Mouse (Mus musculus): ENCODE data around the gene Cd40. TPM values are rescaled to one million over a fixed set of nuclear protein-coding genes. Genes with fewer than 3 reads are reported as not detected.

The Cd40 gene
- polyA plus RNA-seq, 1 experiment from 2014 or later: 6.5 TPM

DNA sequence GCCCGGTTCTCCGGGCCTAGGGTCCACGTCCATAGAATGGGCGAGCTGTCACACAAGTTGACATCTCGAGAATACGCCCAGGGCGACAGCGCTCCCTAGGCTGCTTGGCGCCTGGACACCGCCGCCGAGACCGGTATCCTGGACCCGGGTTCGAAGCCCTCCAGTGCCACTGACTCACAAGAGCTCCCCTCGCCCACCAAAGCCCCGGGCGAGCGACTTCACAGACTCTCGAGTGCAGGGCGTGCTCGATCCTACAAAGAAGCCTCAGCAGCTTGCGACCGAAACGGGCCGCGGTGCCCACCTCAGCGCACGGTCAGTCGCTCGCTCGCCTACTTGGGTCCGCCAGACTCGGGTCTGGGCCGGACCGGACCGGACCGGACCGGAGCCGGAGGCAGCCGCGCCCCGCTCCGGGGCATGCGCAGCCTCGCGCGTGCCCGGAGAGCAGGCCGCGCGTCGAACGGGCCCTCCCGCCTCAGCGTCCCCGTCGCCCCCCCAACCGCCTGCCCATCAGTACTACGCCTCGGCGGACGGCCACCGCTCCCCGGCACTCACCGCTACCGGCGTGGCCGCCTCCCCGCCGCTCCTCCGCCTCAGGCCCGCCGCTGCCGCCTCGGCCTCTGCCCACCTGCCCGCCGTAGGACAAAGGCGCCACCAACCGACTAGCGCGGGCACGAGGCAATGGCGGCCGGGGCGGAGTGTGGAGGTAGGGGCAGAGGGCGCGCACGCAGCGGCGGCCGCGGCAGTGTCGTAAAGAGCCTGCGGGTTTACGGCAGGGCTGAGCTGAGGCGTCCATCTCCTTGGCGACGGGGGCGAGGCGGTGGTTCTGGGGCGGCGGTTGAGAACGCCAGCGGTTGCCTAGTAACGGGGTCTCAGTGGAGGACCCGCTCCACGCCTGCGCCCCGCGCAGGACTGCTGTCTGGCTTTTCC is 21.0 kb upstream of the Cd40 start, which contains the start of gene Ncoa5:
TSS of gene Ncoa5 (minus strand) at position 737 of the 927 bp plus-strand sequence.
- peaks cover 22% of the 10 kb centered on the region for H3K4me1 ChIP-seq
- ATAC-seq (ENCODE audit: insufficient number of reproducible peaks, insufficient read depth, low FRiP score, low TSS enrichment): peak; percentile 98
- peak within 1 kb of the TSS; percentile 85 for H3K27ac ChIP-seq
- no peaks in the 10 kb centered on the region for H3K9me3 ChIP-seq
- H3K4me2 ChIP-seq (replicated peaks): peak within 1 kb of the TSS; percentile 79
- under 1% methylated on average over 110 of the region's 111 CpGs for WGBS
- H3K36me3 ChIP-seq: no peaks in the 10 kb centered on the region
- peak within 1 kb of the TSS; percentile 95 for H3K4me3 ChIP-seq
- peak within 1 kb of the TSS; percentile 92 for H3K9ac ChIP-seq
- no peaks in the 10 kb centered on the region for H3K27me3 ChIP-seq

DNA sequence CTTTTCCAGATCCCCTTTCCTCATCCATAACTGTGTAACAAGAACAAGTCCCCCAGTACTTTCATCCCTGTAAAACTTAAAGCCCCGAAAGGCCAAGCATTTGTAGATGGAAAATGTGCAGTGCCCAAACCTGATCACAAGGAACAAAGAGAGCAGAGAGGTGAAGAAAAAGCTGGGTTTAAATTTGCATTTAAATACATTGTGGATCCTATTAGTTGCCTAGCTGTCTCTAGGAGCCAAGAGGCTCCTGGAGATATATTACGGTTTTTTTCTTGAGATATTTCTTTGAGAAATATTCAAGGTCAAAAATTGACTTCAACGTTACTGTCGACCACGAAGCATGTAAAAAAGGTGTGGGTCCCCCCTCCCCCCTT is 20.4 kb upstream of the Cd40 start:
- ATAC-seq (ENCODE audit: insufficient number of reproducible peaks, insufficient read depth, low FRiP score, low TSS enrichment): no peak
- 44% methylated on average over 5 of the region's 5 CpGs for WGBS
- Histone ChIP-seq H3K27me3 (no peaks in the 10 kb centered on the region), H3K4me2 (replicated peaks) (peak overlapping the region; percentile 31), H3K4me3 (peak overlapping the region; percentile 95), H3K4me1 (peaks cover 22% of the 10 kb centered on the region), H3K9me3 (no peaks in the 10 kb centered on the region), H3K36me3 (no peaks in the 10 kb centered on the region), H3K27ac (peak overlapping the region; percentile 85), H3K9ac (no peak overlapping the region)

DNA sequence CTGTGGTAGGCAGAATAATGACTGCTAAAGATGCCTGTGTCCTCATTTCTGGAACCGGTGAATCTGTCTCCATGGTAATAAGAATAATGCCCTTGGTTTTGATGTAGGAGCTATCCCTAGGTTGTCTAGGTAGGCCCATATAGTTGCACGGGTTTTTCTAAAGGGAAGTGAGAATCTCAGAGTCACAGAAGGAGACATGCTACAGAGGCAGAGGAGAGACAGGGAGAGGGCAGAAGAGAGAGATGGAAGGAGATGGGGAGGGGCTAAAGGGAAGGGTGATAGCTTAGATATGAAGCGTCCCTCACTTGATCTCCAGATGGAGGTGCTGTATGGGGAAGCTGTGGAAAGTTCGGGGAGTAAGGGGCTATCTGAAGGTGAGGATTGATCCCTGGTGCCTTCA is 18.0 kb upstream of the Cd40 start:
- 74% methylated on average over 4 of the region's 4 CpGs for WGBS

DNA sequence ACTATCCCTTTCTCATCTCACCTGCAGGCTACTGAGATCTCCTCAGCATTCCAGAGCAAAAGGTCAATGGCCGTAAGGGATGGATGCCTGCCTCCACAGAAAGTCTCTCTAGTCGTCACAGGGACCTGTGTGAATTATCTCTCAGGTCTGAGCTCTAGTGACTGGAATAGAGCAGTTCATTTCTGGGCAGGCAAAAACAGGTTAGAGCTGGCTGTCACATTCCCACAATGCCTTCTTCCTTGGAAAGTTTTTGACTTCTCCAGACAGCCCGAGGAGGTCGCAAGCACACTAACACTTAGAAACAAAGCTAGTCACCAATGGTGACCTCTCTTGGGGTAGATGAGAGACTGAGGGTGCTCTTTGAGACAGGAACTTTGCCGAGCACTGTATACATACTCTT is 13.3 kb upstream of the Cd40 start:
- no peak overlapping the region for H3K9ac ChIP-seq
- no peaks in the 10 kb centered on the region for H3K9me3 ChIP-seq

More for the DNA sequence above, 18.0 kb upstream of the Cd40 start:
- Histone ChIP-seq H3K9me3 (no peaks in the 10 kb centered on the region), H3K4me3 (no peak overlapping the region), H3K27ac (no peak overlapping the region), H3K36me3 (no peaks in the 10 kb centered on the region), H3K4me2 (replicated peaks) (no peak overlapping the region), H3K27me3 (no peaks in the 10 kb centered on the region), H3K4me1 (peaks cover 15% of the 10 kb centered on the region), H3K9ac (no peak overlapping the region)
- ATAC-seq (ENCODE audit: insufficient number of reproducible peaks, insufficient read depth, low FRiP score, low TSS enrichment): no peak

DNA sequence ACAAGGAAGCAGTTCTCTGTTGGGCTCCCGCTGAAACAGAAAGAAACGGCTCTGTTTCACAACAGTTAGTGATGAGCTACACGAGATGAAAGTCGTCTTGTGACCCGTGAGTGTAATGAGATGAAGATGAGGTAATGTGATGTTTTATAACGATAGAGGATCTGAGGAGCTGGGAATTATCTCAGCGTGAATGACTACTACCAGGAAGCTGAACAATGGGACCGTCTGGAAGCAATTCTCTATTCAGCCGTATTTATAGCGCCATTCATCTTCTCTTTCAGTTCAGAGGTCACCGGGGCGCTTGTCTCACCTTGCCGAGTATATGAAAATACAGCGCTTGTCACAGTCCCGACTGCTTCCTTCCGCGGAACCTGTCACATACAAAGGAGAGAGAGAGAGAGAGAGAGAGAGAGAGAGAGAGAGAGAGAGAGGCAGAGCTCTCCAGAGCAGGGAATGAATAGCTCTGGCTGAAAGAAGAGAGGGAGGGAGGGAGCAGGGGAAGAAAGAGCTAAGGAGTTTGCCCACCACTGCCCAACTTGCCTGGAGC is 12.3 kb upstream of the Cd40 start:
- no peak overlapping the region for H3K27ac ChIP-seq
- no peaks in the 10 kb centered on the region for H3K4me1 ChIP-seq
- H3K9ac ChIP-seq: 0 out of 2 replicates have a peak overlapping the region, but pooled peaks have one; percentile 1
- H3K36me3 ChIP-seq: no peaks in the 10 kb centered on the region
- 0 out of 2 replicates have a peak, but pooled peaks have one; percentile 29 for ATAC-seq (ENCODE audit: insufficient number of reproducible peaks, insufficient read depth, low FRiP score, low TSS enrichment)
- H3K9me3 ChIP-seq: no peaks in the 10 kb centered on the region
- H3K4me3 ChIP-seq: no peak overlapping the region
- no peaks in the 10 kb centered on the region for H3K27me3 ChIP-seq
- H3K4me2 ChIP-seq (replicated peaks): peak overlapping the region; percentile 35
- 11% methylated on average over 17 of the region's 17 CpGs for WGBS

More for the DNA sequence above, 13.3 kb upstream of the Cd40 start:
- no peak overlapping the region for H3K27ac ChIP-seq
- ATAC-seq (ENCODE audit: insufficient number of reproducible peaks, insufficient read depth, low FRiP score, low TSS enrichment): no peak
- H3K27me3 ChIP-seq: no peaks in the 10 kb centered on the region
- H3K4me2 ChIP-seq (replicated peaks): no peak overlapping the region
- H3K36me3 ChIP-seq: no peaks in the 10 kb centered on the region
- H3K4me3 ChIP-seq: no peak overlapping the region
- H3K4me1 ChIP-seq: no peaks in the 10 kb centered on the region
- WGBS: 72% methylated on average over 5 of the region's 5 CpGs

DNA sequence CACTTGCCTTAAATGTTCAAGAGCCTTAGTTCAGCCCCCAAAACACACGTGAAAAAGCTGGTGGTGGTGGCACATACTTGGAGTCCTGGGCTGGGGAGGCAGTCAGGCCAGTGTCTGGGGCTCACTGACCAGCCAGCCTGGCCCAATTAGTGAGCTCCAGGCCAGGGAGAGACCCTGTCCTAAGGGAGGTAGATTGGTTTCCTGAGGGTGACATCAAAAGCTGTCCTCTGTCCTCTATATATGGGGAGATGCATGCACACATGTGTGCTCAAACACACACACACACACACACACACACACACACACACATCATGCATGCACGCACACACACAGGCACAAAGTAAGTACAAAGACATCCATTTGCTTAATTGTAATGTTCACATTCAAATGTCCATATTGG is 11.7 kb upstream of the Cd40 start:
- H3K4me3 ChIP-seq: no peak overlapping the region
- no peaks in the 10 kb centered on the region for H3K4me1 ChIP-seq
- H3K9ac ChIP-seq: 0 out of 2 replicates have a peak overlapping the region, but pooled peaks have one; percentile 1
- no peak overlapping the region for H3K27ac ChIP-seq
- H3K36me3 ChIP-seq: no peaks in the 10 kb centered on the region
- no peak overlapping the region for H3K4me2 ChIP-seq (replicated peaks)
- no peaks in the 10 kb centered on the region for H3K9me3 ChIP-seq
- 56% methylated on average over 2 of the region's 2 CpGs for WGBS
- no peak for ATAC-seq (ENCODE audit: insufficient number of reproducible peaks, insufficient read depth, low FRiP score, low TSS enrichment)
- no peaks in the 10 kb centered on the region for H3K27me3 ChIP-seq

DNA sequence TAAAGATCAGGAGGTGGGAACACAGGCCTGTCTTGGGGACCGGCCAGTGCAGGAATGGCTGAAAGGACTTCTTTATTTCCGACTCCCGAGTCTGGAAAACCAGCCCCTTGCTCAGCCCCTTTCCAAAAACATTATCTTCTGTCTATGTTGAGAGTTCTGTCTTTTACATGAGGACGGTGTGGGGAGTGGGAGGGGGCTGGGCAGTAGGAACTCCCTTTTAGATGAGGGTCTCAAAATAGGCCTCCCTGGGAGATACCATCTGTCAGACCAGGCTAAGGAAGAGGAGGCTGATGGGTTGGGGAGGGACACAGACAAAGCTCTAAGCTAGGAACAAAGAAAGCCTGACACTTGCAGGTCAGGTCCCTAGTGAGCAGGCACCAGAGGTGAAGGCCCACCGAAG is 6.4 kb upstream of the Cd40 start:
- ATAC-seq (ENCODE audit: insufficient number of reproducible peaks, insufficient read depth, low FRiP score, low TSS enrichment): no peak
- no peak overlapping the region for H3K4me3 ChIP-seq
- no peak overlapping the region for H3K4me2 ChIP-seq (replicated peaks)
- no peaks in the 10 kb centered on the region for H3K27me3 ChIP-seq
- H3K9ac ChIP-seq: no peak overlapping the region
- no peak overlapping the region for H3K27ac ChIP-seq
- no peaks in the 10 kb centered on the region for H3K4me1 ChIP-seq
- H3K36me3 ChIP-seq: no peaks in the 10 kb centered on the region
- no peaks in the 10 kb centered on the region for H3K9me3 ChIP-seq
- WGBS: 66% methylated on average over 5 of the region's 5 CpGs

DNA sequence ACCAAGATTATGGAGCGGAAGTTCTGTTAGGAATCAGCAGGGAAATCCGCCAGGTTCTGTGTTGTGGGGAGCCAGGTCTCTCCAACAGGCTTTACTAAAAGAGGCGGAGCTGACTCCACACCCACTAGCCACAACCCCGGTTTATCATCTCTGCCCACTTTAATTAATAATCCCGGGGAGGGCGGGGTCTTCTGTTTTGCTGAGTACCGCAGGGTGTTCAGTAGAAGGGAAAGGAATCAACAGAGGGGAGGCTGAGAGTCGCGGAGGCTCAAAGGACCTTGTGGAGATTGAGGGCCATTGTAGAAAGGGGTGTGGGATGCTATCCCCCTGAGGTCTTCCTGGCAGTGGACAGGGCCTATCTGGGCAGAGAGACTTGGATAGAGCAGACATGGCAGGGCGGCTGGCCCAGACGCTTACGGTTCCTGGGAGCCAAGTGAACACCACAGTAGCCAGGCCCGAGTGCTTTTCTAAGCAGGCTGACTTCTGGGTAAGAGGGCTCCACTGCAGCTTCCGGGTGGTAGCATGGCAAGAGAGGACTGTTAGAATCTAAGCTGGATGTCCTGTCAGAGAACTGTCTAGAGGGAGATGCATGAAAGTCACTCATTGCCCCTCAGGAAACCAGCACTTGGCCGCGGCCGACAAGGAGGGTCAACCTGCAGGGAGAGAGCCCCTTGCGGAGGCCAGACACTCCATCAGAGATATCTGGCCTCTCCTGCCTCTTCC is 4.4 kb upstream of the Cd40 start:
- Histone ChIP-seq H3K36me3 (no peaks in the 10 kb centered on the region), H3K27ac (no peak overlapping the region), H3K4me1 (peaks cover 12% of the 10 kb centered on the region; the same call in 1 of the 2 replicates), H3K4me2 (replicated peaks) (no peak overlapping the region), H3K27me3 (0 out of 2 replicates have a peak, but pooled peaks cover 4% of the 10 kb centered on the region), H3K9me3 (no peaks in the 10 kb centered on the region), H3K9ac (no peak overlapping the region), H3K4me3 (no peak overlapping the region)
- WGBS: 79% methylated on average over 18 of the region's 18 CpGs
- no peak for ATAC-seq (ENCODE audit: insufficient number of reproducible peaks, insufficient read depth, low FRiP score, low TSS enrichment)

DNA sequence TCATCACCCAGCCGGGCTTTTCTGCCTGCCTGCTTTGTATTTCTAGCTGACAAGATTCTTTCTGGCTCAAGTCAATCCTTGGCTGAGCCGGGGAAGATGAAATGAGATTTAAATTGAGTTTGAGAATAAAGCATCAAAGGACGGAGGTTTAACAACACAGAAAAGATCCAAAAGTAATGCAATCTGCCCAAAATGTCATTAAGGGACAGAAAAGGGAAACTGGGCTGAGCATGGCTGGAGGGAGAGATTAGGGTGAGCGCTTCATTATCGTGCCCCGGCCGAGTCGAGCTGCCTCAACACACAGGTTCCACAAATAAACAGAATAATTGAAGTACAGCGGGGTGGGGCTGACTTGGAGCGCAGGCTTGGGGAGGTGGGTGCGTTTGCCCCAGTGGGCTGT is 3.9 kb upstream of the Cd40 start:
- Histone ChIP-seq H3K36me3 (no peaks in the 10 kb centered on the region), H3K4me3 (no peak overlapping the region), H3K4me2 (replicated peaks) (no peak overlapping the region), H3K27ac (no peak overlapping the region), H3K4me1 (peaks cover 12% of the 10 kb centered on the region; the same call in 1 of the 2 replicates), H3K9me3 (no peaks in the 10 kb centered on the region), H3K9ac (no peak overlapping the region), H3K27me3 (0 out of 2 replicates have a peak, but pooled peaks cover 7% of the 10 kb centered on the region)
- ATAC-seq (ENCODE audit: insufficient number of reproducible peaks, insufficient read depth, low FRiP score, low TSS enrichment): no peak
- WGBS: 36% methylated on average over 11 of the region's 11 CpGs

DNA sequence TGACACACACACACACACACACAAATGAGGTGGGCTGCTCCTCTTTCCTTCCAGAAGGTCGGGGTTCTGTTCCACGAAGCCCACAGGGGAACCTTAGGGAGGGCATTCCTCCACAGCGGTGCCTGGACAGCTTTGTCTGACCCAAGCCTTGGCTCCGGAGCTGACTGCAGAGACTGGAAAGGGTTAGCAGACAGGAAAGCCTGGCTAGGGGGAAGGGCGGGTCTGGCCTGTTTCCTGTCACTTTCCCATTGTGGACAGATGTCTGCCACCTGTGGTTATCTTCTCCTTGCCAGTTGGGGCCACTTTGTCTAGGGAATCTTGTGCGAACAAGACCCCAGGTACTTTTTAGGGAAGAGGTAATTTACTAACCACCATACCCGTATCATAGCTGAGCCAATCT is 478 bp downstream of the Cd40 start:
- Histone ChIP-seq H3K9me3 (no peaks in the 10 kb centered on the region), H3K27me3 (0 out of 2 replicates have a peak, but pooled peaks cover 14% of the 10 kb centered on the region), H3K4me1 (peaks cover 12% of the 10 kb centered on the region; the same call in 1 of the 2 replicates), H3K4me3 (peak overlapping the region; percentile 21), H3K36me3 (no peaks in the 10 kb centered on the region), H3K9ac (no peak overlapping the region), H3K27ac (no peak overlapping the region), H3K4me2 (replicated peaks) (peak overlapping the region; percentile 45)
- ATAC-seq (ENCODE audit: insufficient number of reproducible peaks, insufficient read depth, low FRiP score, low TSS enrichment): no peak
- WGBS: 4% methylated on average over 7 of the region's 7 CpGs

DNA sequence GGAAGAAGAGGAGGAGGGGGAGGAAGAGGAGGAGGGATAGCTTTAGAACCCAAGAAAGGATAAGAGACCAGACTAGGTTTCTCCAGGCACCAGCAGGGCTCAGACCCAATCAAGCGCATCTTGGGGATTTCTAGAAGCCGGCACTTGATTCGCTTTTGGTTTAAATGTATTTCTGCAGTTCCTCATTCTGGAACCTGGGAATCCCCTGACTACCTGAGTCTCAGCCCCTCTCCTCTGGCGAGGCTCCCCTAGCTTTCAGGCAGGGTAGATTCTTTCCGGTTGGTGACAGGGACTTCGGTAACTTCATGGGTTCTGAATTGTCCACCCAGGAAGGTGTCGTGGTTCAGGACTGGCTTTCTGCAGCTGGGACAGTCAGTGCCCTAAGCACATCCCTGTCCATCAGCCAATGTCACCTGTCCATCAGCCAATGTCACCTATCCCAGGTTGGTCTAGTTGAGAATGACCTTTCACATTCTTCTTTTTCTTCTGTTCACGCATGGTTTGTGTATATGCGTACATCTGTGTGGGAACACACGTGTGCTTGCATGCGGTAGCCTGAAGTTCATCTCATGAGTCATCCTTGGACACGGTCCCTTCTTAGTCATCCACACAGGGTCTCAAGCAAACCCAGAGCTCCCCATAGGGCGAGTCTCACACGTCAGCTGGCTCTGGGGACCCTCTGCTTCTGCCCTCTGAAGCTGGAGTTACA is 1.1 kb downstream of the Cd40 start:
- no peak overlapping the region for H3K9ac ChIP-seq
- H3K4me3 ChIP-seq: no peak overlapping the region
- peaks cover 12% of the 10 kb centered on the region; the same call in 1 of the 2 replicates for H3K4me1 ChIP-seq
- 0 out of 2 replicates have a peak, but pooled peaks cover 14% of the 10 kb centered on the region for H3K27me3 ChIP-seq
- no peak for ATAC-seq (ENCODE audit: insufficient number of reproducible peaks, insufficient read depth, low FRiP score, low TSS enrichment)
- no peaks in the 10 kb centered on the region for H3K36me3 ChIP-seq
- H3K4me2 ChIP-seq (replicated peaks): peak overlapping the region; percentile 45
- WGBS: 75% methylated on average over 14 of the region's 14 CpGs
- H3K27ac ChIP-seq: no peak overlapping the region
- no peaks in the 10 kb centered on the region for H3K9me3 ChIP-seq

Measured in embryonic facial prominence, embryonic 12.5 days (tissue).